Mouse (Mus musculus): ENCODE data around the gene Lpcat4.

DNA sequence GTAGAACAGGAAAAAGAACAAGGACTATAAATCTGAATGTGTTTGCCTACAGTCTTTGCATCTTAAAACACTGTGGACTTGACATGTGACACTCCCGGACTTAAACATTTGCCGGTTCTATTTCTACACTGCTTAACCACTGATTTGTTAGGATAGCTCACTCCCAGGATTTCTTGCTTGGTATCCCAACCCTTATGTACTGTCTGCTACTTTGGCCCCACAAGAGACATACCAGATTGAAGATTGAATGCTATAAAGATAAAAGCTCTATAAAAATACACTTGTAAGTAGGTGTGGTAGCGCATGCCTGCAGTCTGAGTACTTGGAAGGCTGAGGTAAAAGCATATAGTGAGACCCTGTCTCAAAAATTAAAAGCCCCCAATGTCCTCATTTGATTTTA, 50.2 kb downstream of the Lpcat4 start:
- TF ChIP-seq CTCF (IDR thresholded peaks at IDR 0.05; ENCODE audit: control insufficient read depth, insufficient read depth, insufficient read length) = no peak
- TF ChIP-seq MYOD1 (IDR thresholded peaks at IDR 0.05; ENCODE audit: control insufficient read depth, insufficient read length, low read depth) = no peak
- no peak for TF ChIP-seq USF1 (IDR thresholded peaks at IDR 0.05; ENCODE audit: low read depth)
- TF ChIP-seq CEBPB (IDR thresholded peaks at IDR 0.05; ENCODE audit: low read depth) = no peak
- no peak for TF ChIP-seq MAX (IDR thresholded peaks at IDR 0.05)
